Mouse (Mus musculus) layer of hippocampus, postnatal 14 days (tissue): Measurements from ENCODE around the gene Tnnc2. TPM values are rescaled to one million over a fixed set of nuclear protein-coding genes. Genes with fewer than 3 reads are reported as not detected.

Experiments
- DNase-seq, 2 experiments: peaks; one replicate each; pipeline ENCODE4 v3.0.0; 2021 to 2022; ENCODE audit warnings: low spot score in 2 of 2, mixed read lengths in 1 of 2
- long read RNA-seq, 2 experiments: library from polyadenylated mRNA; stranded (forward); transcript quantifications; one replicate each; pipeline ENCODE4 v2.0.0; 2021
- total RNA-seq, 2 experiments: library from RNA; stranded (reverse); gene quantifications; 2 replicates each; pipeline ENCODE4 v1.2.3; 2021

The Tnnc2 gene
- not detected for total RNA-seq
- long read RNA-seq, experiment 1, result 0 reads
- long read RNA-seq, experiment 2, result 0 reads

DNA sequence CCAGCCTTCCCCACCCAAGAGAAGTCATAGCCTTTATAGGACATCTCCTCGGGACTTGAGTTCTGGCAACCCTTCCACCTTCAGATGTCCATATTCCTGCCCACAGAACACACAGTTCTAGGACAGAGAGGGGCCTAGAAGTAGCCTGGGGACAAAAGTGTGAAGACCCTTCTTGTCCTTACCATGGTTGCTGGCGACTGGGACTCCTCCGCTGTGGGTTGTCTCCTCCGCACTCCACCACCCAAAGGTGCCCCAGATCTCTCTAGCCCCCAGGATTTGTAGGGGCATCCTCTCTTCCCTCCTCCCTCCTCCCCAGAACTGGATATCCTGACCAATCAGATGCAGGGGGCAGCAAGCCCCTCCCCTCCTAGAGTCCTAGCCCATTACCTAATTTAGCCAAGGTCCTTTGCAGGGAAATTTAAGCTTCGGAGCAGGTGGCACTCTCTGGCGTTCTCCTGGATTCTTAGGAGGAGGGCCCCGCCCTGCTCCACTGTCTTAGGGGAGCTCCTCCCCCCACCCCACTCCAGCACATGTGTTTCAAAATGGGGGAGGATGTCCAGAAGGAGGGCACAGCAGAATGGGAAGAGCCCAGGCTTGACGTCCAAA is at the start of gene Tnnc2:
TSS of gene Tnnc2 (minus strand) at position 487 of the 606 bp plus-strand sequence.
- DNase-seq, result no peak

DNA sequence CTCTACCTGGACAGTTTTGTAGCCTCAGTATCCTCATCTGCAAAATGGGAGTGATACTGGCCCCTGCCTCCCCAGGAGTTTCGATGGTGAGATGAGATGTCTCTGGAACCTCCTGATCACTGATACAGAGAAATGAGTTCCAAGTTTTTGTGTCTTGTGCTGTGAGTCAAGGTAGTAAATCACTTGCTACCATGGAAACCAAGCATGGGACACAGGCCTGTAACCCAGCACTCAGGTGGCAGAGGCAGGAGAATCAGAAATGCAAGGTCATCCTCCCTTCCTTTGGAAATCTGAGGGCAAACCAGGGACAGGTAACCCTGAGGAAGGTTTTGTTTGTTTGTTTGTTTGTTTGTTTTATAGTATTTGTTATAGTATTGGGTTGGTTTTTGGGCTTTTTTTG is 49.3 kb upstream of the Tnnc2 start:
- no peak for DNase-seq

DNA sequence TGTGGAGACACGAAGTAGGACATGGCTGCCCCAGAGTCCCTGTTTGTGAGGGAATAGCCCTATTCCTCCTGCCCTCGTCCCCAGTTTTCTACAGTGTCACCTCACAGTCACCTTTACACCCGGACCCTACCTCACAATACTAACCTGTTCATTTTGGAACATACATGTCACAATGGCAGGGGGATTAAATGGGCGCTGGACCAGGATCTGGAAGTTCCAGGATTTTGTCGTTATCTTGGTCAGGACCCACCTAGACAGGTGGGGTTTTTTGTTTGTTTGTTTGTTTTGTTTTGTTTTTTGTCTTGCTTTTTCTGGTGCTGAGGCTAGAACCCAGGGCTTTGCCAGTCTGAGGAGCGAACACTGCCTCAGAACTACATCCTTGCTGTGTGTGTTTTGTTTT is 48.7 kb upstream of the Tnnc2 start, which contains the start of gene Spata25:
TSS of gene Spata25 (minus strand) at position 101 of the 400 bp plus-strand sequence.
- no peak for DNase-seq

DNA sequence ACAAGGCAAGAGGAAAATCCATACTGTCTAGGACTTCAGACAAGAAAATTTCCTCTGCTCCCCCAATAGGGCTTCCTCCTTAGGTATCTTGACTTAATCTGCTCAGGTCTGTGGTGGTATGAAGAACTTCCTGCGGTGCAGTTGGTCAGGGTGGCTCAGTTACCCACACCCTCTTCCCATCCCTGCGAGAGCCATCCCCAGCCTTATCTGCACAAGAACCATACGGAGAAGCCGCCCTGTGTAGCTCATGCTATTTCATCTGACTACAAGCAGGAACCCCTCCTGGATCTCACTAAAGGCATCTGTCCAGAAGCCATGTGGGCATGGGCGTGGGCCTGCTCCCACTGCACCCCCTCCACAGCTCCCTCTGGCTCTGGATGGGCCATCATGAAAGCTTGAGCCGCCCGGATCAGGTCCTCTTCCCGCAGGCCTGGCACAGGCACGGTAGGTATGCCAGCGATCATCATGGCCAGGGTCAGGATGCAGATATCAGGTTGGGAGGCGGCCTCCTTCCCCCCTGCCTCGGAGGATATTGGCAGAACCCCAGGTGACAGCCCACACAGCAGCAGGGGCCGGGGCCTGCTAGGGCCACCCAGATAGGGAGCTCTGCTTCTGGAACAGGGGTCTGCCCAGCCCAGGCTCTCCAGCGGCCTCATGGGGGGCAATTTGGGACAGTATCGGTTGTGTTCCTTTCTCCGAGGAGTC is 47.5 kb upstream of the Tnnc2 start:
- DNase-seq, result no peak

DNA sequence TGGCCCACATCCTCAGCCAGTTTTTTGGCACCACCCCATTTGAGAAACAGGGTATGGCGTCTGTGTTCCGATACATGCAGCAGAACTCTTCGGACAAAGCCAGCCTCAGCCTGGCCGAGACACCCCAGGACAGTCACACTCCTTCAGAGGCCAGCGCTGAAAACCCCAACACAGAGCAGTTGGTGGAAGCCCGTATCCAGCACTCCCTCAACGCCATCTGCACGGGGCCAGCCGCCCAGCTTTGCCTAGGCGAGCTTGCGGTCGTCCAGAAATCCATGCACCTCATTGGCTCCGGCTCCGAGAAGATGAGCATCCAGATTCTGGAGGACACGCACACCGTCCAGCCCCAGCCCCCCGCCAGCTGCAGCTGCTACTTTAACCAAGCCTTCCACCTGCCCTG is 45.8 kb upstream of the Tnnc2 start:
- no peak for DNase-seq

DNA sequence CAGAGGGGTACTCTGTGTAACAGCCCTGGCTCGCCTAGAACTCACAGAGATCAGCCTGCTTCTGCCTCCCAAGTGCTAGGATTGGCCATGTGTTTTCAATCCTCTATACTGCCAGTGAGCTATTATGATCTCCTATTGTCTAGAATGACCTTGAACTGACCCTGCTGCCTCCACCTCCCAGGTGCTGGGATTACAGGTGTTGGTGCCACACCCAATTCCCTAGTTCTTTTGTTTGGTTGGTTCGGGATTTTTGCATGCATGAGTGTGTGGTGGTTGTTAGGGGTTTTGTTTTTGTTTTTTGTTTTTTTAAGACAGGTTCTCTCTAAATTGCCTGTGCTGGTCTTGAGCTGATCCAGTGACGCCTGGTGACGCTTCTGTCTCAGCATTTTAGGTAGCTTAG is 44.2 kb upstream of the Tnnc2 start:
- no peak for DNase-seq

DNA sequence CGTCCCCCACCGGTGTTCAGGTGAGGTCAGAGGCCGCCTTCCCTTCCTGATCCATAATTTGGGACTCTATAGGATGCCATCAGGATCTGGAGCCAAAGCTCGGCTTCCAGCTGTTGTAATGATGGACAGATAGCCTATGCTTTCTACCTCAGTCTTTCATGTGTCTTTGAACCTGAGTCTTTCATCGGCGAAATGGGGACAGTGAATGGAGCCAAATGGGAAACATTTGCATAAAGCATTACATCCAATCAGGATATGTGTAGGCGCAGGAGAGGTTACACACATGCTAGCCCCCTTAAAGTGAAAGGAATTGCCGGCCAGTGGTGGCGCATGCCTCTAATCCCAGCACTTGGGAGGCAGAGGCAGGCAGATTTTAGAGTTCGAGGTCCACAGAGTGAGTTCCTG is 43.4 kb upstream of the Tnnc2 start:
- no peak for DNase-seq

DNA sequence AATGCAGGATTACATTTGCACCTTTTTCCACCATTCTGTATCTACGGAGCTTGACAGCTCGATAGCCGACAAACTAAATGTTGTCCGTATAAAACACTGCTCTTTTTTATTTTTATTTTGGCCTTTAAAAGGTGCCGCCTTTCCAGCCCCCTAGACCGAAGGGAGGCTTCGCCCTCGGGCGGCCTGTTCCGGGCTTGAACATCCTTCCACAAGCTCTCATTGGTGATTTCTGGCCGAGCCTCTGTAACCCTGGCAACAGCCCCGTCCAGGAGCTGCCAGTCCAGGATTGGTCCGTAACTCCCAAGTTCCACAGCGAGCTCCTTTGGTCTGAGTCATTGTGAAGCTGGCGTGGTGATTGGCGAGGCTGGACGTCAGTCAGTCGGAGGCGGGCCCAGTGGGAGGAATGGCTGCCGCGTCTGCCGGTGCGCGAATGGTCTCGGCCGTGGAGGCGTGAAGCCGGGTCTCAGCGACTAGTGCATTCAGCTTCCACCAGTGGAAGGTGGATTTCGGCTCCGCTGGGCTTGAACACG is 42.9 kb upstream of the Tnnc2 start, which contains the start of gene Zswim1:
TSS of gene Zswim1 (plus strand) at position 51 of the 530 bp plus-strand sequence.
- DNase-seq, result peak; percentile 100

DNA sequence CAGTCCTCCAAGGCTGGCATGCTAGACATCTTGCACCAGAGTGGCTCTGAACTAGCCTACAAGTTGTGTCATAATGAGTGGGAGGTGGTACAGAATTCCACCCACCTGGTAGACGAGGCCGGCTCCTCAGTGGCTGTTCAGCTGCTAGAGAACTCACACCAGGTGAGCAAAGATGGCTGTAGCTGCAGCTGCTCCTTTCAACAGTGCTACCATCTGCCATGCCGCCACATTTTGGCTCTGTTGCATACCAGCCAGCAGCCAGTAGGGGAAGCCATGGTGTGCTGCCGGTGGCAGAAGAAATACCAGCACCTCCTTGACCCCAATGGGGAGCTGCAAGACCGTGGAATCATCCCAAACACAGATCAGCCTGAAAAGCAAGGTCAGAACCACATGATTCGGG is 41.3 kb upstream of the Tnnc2 start:
- no peak for DNase-seq

DNA sequence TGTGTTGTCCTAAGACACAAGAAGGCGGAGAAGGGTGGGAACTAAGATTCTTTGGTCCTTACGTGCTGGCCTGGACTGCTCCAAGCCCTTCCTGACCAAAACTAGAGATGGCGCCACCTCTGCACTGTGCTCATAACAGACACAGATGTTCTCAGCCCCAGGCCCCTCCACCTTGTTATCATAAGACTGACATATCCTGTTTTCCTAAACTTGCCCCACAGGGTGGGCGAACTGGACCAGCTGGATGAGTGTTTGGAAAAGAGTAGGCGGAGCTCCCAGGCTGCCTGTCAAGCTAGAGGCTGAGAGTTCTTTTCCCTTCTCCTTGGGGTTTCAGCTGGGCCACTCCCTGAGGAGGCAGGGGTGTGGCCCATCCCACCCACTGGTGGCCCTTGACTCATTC is 37.9 kb upstream of the Tnnc2 start:
- DNase-seq, result no peak

DNA sequence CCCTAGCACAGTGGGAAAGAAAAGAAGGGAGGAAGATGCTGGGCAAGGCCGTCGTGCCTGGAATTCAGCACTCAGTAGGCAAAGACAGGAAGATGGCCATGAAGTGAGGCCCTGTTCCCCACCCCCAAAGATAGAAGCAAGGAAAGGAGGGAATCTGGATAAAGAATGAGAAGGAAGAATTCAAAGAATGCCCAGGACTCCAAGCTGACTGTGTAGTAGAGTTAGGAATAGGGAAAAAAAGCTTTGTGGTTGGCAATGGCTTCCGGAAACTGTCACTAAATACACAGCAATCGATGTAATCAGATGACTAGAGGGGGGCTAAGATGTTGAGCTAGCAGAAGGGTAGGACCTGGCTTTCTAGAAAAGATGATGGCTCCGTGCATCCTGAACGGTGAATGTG is 37.4 kb upstream of the Tnnc2 start:
- DNase-seq, result no peak

DNA sequence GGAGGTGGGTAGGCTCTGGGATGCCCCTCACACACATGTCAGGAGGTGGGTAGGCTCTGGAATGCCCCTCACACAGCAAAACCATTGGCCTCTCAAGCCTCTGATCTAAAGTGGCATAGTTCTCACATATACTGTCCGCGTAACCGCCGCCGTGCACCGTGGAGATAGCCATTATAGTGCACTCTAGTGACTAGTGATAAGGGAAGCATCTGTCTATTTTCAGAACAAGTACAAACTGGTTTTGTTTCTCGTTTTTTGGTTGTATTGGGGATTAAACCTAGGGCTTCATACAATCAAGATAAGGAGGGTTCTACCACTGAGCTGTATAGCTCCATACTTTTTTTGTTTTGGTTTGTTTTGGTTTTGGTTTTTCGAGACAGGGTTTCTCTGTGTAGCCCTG is 36.1 kb upstream of the Tnnc2 start:
- DNase-seq, result no peak

DNA sequence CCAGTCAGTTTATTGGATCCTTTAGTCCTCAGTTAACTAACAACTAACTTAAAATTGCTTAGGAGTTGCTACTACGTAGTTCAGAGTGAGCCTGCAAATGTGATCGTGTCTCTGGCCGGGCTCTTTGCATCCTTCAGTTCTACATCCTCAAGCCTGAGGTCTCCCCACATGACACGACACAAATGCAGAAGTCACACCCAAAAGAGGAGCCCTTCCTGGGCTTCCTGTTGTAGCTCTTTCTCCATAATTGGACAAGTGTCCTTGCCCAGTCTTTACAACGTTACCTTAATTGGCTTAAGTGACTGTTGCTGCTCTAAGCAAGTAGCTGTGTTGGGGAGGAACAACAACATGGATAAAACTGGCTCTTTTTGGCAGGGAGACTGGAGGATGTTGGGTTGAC is 35.6 kb upstream of the Tnnc2 start:
- no peak for DNase-seq

DNA sequence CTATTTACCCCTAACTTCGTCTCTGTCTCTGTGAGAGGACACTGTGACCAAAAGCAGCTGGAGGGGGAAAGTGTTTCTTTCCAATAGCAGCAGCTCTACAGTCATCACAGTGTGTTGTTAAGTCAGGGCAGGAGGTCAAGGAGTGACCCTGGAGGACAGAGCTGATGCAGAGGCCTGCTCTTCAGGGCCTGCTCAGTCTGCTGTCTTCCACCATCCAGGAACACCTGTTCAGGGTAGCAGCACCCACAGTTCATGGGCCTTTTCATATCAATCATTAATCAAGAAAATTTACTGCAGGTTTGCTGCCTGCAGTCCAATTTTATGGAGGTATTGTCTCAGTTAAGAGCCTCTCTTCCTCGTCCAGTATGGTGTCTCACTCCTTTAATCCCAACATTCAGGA is 33.8 kb upstream of the Tnnc2 start:
- DNase-seq, result no peak

DNA sequence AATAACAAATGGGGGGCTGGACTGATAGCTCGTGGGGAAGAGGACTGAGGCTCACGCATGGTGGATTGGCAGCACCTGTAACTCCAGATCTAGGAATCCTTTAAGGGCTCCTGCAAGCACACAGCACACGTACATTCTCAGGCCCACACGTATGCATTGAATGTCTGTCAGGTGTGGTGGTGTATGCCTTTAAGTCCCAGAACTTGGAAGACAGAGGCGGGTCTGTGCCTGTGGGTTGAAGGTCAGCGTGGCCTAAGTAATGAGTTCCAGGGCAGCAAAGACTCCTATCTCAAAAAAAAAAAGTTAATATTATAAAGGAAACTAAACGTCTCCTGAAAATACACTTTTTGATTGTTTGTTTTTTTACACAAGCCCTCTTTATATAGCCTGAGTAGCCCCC is 26.8 kb upstream of the Tnnc2 start:
- no peak for DNase-seq

DNA sequence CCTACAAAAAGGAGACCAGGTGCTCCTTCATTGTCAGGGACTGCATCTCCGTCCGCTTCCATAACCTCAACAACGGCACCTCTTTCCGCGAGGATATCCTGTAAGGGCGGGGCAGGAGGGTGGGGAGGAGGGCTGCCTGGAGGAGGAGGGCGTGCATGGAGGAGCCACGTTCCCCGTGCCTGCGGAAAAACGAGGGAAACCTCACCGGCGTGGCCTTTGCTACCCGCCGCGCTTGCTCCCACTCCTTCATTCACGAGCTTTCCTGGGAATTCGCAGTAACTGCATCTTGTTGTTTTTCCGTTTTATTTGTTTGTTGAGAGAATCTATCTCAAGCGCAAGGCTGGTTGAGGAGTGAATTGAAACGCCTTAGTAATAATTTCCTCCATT is 25.6 kb upstream of the Tnnc2 start:
- DNase-seq, result no peak

DNA sequence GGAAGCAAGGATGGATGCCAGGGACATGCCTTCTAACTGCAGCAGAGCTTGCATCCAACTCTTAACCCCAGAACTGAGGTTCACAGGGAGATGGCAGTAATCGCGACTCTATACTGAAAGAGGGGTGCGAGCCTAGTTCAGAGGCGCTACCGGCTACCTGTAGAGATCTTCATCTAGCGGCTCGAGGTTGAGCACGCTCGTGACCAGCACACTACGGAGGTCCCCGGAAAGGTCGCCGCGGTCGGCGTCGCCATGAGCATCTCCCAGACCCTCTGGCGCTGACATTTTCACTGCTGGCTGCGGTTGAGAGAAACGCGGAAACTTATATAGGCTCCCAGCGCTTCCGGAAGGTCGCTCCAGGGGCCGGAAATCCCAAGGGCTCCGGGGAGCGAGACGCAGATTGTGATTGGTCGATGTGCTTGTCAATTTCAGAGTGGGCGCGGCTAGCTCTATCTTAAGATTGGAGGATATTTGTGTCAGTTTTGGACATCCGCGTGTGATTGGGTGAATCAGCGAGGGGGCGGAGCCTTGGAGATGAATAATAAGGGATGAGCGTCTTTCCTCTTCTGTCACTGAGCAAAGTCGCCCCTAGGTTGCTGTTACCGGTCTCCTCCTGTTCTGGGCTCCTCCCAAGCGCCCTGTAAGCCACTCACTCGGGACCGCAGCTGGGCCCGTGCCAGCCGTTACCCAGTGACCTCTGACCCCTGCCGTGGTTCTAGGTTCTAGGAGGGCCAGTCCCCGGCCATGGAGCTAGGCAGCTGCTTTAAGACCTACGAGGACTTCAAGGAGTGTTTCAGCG is 25.0 kb upstream of the Tnnc2 start, which contains the start of the genes Acot8 and Zswim3:
TSS of gene Acot8 (minus strand) at position 350 of the 799 bp plus-strand sequence.
TSS of gene Zswim3 (plus strand) at position 566 of the 799 bp plus-strand sequence.
- DNase-seq, result peak; percentile 100

DNA sequence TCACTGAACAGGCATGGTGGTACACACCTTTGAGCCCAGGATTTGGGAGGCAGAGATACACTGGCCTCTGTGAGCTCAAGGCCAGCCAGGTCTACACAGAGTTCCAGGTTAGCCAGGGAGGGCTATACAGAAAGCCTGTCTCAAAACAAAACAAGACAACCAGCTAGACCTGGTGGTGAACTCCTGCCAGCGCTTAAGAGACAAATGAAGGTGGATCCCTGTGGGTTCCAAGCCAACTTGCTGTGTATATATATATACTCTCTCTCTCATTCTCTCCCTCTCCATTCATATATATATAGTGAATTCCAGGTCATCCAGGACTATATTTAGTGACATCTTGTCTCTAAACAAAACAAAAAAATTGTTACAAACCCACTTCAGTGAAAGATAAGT is 24.1 kb upstream of the Tnnc2 start:
- no peak for DNase-seq

DNA sequence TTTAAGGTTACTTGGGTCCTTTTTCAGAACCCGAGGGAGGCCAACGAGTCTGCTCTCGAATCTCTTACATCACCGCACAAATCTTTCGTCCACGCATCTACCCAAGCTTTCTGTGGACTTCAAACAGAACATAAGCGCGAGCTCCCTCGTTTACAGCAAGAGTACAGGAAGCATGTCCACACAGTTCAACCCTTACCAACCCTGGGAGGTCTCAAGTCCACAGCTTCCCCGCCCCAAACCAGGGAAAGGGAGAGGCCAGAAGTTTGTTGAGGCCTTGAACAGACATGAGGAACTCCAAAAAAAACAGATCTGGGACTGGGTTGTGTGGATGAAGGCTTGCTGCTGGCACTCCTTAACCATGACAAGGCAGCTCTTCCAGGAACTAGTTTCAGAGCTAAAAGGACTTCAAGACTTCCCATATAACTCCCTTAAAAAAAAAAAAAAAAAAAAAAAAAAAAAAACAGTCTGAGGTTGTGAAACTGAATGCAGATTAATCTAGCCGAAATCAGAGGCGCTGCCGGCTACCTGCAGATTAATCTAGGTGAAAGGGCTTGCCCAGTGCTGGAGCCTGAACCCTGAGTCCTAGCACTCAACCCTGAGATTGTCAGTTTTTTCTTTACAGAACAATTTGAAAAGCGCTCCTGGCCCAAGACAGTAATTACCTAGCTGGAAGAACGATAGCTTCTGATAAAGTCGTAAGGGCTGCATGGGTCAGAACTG is 23.6 kb upstream of the Tnnc2 start:
- DNase-seq, result no peak

DNA sequence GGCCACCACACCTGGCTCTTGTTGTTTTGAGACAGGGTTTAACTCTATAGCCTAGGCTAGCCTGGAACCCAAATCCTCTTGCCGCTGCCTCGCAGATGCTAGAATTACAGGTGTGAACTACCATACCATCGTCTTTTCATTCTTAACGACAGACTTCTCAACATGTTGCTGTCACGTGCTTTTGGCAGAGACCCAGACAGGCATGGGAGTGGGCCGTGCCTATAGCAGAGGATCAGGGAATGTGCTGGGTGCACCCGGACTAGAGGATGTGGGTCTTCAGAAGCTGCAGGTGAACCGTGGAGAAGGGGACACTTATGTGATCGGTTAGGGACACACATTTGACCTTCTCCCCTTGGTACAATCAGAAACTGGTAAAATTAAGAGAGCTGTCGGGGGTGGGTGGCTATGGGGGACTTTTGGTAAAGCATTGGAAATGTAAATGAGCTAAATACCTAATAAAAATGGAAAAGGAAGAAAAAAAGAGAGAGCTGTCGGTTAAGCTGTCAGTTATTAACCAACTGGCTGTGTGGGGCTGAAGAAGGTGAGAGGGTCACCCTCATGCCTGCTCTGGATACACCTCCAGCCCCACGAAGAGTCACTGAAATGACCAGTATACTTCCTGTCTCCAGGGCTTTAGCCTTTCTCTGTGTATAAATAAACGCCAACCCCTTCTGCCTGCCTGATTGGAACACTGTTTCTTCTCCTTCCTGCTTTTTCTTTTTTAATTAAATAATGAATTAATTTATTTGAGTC is 20.7 kb upstream of the Tnnc2 start:
- DNase-seq, result no peak
